21 mouse cellular contexts compared by ENCODE assay signal in the genomic region with DNA sequence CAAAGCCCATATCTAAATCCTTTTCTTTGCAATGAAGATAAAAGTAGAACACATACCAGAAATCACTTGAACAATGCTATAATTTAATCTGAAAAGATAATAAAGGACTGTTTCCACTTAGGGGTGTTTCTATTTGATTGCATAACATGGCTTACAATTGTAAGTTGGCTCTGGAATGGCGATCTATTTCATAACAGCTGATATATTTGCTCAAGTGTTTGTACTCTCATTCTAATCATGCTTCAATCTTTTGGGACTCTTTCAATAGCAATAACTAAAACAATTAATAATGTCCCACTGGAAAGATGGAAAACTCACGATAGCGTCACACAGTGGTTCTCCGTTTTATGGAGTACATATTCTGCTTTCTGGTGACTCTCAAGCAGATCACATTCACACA.
"Had no signal": no experiment of that assay in that cellular context is flagged by ENCODE, and none has a peak within 500 bp of the region (broad histone marks: within the 10 kb centered on the region; RNA-seq: fewer than 3 reads in every experiment).

No protein-coding gene starts in this region.

- DNase-seq: kidney, adult 18-20 months; kidney, adult 9 months; kidney, postnatal 25 days; layer of hippocampus, adult 9-11 months; liver; liver, postnatal 0 days; retina, postnatal 1 day; right cerebral cortex, postnatal 25 days; thymus, postnatal 25 days had no signal

- H3K4me2 ChIP-seq: intestine, embryonic 15.5 days; limb, embryonic 13.5 days; midbrain, embryonic 13.5 days; neural tube, embryonic 13.5 days; stomach, embryonic 15.5 days had no signal

- H3K9ac ChIP-seq: intestine, embryonic 15.5 days; limb, embryonic 13.5 days; liver, embryonic 14.5 days; liver, postnatal 0 days; midbrain, embryonic 13.5 days; neural tube, embryonic 13.5 days; stomach, embryonic 15.5 days had no signal

- H3K9me3 ChIP-seq: intestine, embryonic 15.5 days; limb, embryonic 10.5 days; limb, embryonic 13.5 days; midbrain, embryonic 10.5 days; midbrain, embryonic 13.5 days; neural tube, embryonic 13.5 days; stomach, embryonic 15.5 days had no signal

- H3K4me3 ChIP-seq: intestine, embryonic 15.5 days; layer of hippocampus, adult 2 months; limb, embryonic 10.5 days; limb, embryonic 13.5 days; megakaryocyte, embryonic 14.5 days; midbrain, embryonic 10.5 days; midbrain, embryonic 13.5 days; myocyte; neural tube, embryonic 13.5 days; stomach, embryonic 15.5 days had no signal

- H3K27ac ChIP-seq: intestine, embryonic 15.5 days; layer of hippocampus, adult 2 months; limb, embryonic 10.5 days; limb, embryonic 13.5 days; liver, embryonic 14.5 days; midbrain, embryonic 10.5 days; midbrain, embryonic 13.5 days; neural tube, embryonic 13.5 days; stomach, embryonic 15.5 days had no signal

- ATAC-seq: intestine, embryonic 15.5 days; liver, postnatal 0 days; midbrain, embryonic 13.5 days; midbrain, embryonic 16.5 days had no signal

- H3K27me3 ChIP-seq: intestine, embryonic 15.5 days; limb, embryonic 13.5 days; megakaryocyte, embryonic 14.5 days; midbrain, embryonic 13.5 days; neural tube, embryonic 13.5 days; stomach, embryonic 15.5 days had no signal

- H3K4me1 ChIP-seq: intestine, embryonic 15.5 days; limb, embryonic 10.5 days; limb, embryonic 13.5 days; megakaryocyte, embryonic 14.5 days; midbrain, embryonic 10.5 days; midbrain, embryonic 13.5 days; neural tube, embryonic 13.5 days; stomach, embryonic 15.5 days had no signal

- H3K36me3 ChIP-seq: intestine, embryonic 15.5 days; limb, embryonic 10.5 days; limb, embryonic 13.5 days; midbrain, embryonic 10.5 days; midbrain, embryonic 13.5 days; neural tube, embryonic 13.5 days; stomach, embryonic 15.5 days had no signal
